Comparison of ENCODE assay signal across 22 mouse cellular contexts in genomic region chr8:45700100-45700499, GRCm38 (mm10).
DNase-seq lines count a peak whose midpoint lies in the region; ATAC-seq lines count a peak whose summit lies in the region.
"Had no signal": no experiment of that assay in that cellular context is flagged by ENCODE, and none has a peak within 500 bp of the region (broad histone marks: within the 10 kb centered on the region; RNA-seq: fewer than 3 reads in every experiment).

No protein-coding gene starts in this region.

- no peak for DNase-seq in frontal cortex, postnatal 10 days (ENCODE audit: low spot score in 2 of 2)
- peak; percentile 22 to 37 for DNase-seq in left cerebral cortex, adult 18-20 months (ENCODE audit: low spot score in 2 of 2)
- DNase-seq in left cerebral cortex, postnatal 10 days (ENCODE audit: extremely low spot score in 1 of 2, low spot score in 2 of 2): no peak
- peak; percentile 59 for DNase-seq in right cerebral cortex, adult 18-20 months
- DNase-seq in right cerebral cortex, postnatal 25 days: no peak
- DNase-seq in kidney, postnatal 14 days: no peak
- DNase-seq: adrenal gland, adult 8-10 months; adrenal gland, postnatal 14 days; adrenal gland, postnatal 36 days; B cell, adult 2 months; cerebellum, adult 11 months; cerebellum, adult 18-20 months; cerebellum, adult 8-10 months; cerebellum, adult 9-11 months; cerebellum, postnatal 14 days; cerebellum, postnatal 36 days; embryo, embryonic 11 days had no signal

- peak; percentile 75 for ATAC-seq in frontal cortex, adult (ENCODE audit: low TSS enrichment)
- ATAC-seq: activated CD4-positive, CD25-positive, alpha-beta regulatory T cell, adult 4 months; CD4-positive, CD25-positive, alpha-beta regulatory T cell, adult 4 months; forebrain, embryonic 14.5 days; Patski had no signal

- intact Hi-C loops in left cerebral cortex, postnatal 10 days (cut with DNase I): no loop called here

Comparison
In these comparisons a context has a peak if more than half of its experiments do, and no peak if none do; other contexts are left out.
1. DNase-seq: peak in left cerebral cortex, adult 18-20 months (2 of 2) and right cerebral cortex, adult 18-20 months (single experiment); none in frontal cortex, postnatal 10 days (0 of 2), left cerebral cortex, postnatal 10 days (0 of 2), right cerebral cortex, postnatal 25 days (single experiment) and kidney, postnatal 14 days (single experiment).